Mouse (Mus musculus) cortical plate, adult 2 months (tissue): Measurements from ENCODE around the gene Map3k5.

Experiments
- CTCF ChIP-seq: fragments of 200-500 bp; IDR thresholded peaks from 2 replicates; pipeline ENCODE4 v1.5.1; 2011; ENCODE audit warnings: mild to moderate bottlenecking, control low read depth, low read length; ENCODE audit not compliant: insufficient read depth; ENCODE audit errors: extremely low read depth
- POLR2A ChIP-seq: fragments of 200-500 bp; IDR thresholded peaks from 2 replicates; pipeline ENCODE4 v1.6.1; 2011; ENCODE audit warnings: mild to moderate bottlenecking, low read length, control low read depth; ENCODE audit not compliant: insufficient read depth; ENCODE audit errors: extremely low read depth

GRCm38 (mm10) chr10:20105575-20105974 lies 171.3 kb downstream of the Map3k5 start:
- TF ChIP-seq POLR2A (no peak), CTCF (no peak)
